Mouse (Mus musculus) induced T-regulatory cell, adult 2 months (primary cell): Measurements from ENCODE around the gene Otop2.

ENCODE experiments used
- DNase-seq: peaks from one replicate; pipeline ENCODE4 v3.0.0-alpha.2; 2012; ENCODE audit warnings: low read depth

Otop2 gene

DNA sequence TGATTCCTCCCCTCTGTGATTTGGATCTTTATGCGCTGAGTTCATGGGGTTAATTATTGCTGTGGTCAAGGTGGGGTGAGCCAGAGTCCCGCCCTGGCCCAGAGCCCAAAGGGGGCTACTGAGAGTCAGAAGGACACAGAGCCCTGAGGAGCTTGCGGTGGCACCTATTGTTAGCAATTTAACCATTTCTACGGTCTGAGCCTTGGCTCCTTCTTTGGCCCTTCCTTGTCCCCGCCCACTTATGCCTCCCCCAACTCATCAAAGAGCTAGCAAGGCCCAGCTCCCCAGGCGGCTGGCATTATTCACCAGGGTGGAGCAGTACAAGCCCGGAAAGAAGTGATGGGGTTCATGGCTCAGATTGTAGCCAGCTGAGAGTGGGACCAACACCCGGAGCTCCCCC lies at the start of gene Otop2:
Otop2 (plus strand) TSS at position 301 of the 400 bp plus-strand sequence.
- no peak for DNase-seq

DNA sequence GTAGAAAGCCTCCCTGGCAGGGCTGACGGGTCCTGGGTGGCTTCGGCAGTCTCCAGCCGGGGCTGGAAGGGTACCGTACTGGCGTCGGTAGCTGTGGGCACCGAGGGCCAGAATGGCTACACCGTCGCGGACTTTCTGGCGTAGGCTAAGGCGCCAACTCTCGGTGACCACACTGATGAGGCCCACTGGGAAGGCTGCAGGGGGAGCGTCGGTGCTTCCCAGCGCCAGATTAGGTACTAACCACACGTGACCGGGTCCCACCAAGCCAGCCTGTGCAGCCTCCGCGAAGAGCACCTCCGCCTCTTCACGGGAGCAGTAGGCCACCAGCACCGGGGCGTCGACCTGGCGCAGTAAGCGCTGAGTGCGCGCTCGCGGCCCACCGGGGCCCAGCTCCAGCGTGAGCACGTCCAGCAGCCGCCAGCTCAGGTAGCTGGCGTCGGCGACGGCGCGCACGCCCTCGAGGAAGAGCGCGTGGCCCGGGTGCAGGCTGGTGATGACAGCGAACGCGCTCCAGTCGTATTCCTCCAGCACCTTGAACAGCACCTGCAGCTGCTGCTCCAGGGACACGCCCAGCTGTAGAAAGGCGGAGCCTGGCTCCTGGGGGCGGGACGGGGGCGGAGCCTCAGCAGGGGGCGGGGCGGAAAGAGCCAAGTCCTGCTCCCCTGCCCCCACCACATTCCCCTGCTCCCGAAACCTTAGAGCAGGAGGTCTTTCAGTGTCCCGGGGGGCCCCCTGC lies 49.0 kb upstream of the Otop2 start:
- DNase-seq: peak; percentile 60

DNA sequence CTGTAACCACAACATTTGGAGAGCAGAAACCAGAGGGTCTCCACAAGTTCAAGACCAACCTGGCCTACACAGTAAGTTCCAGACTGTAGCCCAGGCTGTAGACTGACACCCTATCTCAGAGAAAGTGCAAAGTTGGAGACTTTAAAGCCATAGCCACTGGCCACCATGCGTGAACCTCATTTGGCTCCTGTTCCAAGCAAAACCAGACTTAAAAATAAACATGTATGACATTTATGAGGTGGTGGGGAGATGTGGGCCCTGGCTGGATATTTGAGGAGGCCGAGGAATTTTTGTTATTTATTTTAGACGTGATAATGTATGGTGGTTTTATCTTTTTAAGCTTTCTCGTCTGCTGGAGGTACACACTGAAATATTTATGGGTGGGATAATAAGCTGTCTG lies 47.8 kb upstream of the Otop2 start:
- no peak for DNase-seq

DNA sequence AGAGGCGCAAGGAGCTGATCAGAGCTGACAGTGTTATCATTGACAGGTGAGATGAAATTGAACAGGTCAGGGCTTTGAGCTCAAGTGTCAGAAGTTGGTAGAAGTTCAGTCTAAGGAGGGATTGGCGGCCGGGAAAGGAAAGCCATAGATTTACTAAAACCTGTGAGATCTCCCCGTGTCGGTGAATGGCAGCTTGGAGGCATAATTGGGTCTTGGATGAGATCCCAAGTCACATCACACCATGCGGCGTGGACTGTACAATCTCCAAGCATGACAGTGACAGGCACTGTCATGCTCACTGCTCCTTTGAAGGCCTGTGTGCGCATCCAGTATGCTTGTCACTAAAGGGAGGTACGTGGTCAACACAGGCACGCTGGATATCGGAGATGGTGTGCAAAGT lies 44.0 kb upstream of the Otop2 start:
- DNase-seq: no peak

DNA sequence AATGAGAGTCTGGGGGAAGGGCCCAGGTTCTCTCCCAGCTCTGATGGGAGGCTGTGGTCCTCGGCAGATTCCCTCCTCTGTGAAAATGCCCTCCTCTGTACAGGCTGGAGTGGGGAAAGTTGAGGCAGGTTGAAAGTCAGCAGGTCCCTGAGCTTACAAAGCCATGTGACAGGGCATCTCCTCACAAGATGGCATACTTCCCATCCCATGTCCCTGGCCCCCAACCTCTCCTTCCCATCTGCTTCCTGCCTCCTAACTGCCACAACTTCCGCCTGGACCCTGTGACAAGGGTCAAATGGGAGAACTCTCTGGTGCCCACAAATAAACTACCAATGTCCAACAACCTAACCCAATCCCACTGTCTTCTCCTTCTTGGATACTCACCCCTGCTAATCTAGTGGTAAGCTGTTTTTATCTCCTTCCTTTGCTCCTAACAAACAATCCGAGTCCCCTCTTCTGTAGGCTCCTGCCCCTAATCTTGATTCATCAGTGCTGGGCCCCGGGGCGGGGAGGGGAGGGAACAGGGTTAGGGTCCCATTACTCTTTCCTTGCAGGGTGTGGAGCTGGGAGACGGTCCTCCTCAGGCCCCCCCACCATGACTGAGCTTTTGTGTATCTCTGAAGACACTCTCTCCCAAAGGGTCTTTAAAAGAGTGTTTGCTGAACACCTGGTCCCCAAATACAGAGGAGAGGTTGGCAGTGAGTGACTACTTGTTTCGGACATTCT lies 42.7 kb upstream of the Otop2 start:
- DNase-seq: no peak

DNA sequence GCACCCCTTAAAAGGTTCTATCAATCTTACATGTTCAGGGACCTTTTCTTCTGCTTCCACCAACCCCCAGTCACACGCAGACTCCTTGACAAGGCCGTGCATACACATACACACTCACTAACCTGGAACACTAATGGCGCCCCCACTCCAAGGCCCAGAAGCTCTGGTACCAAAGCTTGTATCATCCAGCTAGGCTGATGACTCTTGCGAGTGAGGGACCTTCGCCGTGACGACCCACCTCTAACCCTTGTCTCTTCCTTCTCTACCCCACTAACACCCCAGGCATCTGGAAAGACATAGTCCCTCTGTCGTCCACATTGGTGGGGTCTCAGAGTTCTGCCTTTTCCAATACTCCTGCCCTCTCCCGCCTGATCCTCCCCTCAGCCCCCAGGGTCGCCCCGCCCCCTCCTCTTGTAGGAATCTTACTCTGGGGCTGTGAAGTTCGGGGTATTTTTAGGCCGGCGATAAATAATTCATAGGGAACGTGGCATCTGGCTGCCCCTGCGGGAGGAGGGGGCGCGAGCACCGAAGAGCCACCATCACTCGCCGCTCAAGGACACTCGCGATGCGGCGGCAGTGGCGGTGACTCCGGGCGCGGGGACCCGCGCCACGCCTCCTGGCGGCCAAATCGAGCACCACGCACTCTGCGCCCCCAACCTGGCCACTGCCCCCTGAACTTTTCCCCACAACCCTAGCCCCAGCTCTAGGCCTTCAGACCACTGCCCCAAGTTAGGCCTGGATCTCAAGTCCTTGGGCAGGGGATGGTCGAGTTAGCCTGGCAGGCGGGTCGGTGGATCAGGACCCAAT lies 41.9 kb upstream of the Otop2 start:
- peak; percentile 64 for DNase-seq

DNA sequence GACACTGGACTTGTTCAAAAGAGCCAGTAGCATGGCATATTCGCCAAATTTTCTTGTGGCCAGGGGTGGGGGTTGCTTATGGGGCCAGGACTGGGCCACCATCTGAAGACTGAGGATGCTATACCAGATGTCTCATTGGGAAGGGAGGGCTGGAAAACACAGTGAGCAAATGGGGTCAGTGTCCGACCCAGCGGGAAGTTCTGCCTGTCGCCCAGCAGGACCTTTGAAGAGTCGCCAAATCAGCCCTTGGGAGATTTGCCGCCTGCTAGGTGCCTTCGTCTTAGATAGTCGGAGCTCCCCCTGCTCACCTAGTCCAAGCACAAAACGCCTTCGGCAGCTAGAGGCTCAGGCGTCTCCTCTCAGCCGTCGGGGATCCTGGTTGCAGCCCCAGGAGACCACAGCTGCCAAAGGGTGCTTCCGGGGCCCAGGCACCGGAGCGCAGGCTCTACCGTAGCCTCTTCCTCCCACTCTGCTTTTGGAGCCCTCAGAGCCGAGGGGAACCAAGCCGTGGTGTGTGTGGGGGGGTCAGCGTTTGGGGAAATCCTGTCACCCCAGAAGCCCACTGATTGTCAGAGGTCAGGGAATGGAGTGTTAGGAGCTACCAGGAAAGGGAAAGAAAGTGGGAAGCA lies 41.1 kb upstream of the Otop2 start:
- peak; percentile 51 for DNase-seq

DNA sequence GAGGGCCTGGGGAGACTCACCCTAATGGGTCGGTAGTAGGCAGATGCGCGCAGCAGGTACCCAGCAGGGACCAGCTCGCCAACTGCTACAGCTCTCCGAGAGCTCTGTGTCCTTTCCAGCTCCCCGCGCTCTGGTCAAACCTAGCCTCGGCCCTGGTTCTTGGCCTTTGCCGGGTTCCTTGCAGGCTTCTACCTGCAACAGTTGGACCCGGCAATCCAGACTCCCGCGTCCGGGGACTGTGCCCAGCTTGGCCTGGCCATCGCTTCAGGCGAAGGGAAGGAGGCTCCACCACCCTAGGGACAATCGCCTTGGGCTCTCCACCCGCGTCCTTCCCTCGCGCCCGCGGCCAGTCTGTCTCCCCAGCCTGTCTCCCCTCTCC lies 40.6 kb upstream of the Otop2 start:
- DNase-seq: no peak

DNA sequence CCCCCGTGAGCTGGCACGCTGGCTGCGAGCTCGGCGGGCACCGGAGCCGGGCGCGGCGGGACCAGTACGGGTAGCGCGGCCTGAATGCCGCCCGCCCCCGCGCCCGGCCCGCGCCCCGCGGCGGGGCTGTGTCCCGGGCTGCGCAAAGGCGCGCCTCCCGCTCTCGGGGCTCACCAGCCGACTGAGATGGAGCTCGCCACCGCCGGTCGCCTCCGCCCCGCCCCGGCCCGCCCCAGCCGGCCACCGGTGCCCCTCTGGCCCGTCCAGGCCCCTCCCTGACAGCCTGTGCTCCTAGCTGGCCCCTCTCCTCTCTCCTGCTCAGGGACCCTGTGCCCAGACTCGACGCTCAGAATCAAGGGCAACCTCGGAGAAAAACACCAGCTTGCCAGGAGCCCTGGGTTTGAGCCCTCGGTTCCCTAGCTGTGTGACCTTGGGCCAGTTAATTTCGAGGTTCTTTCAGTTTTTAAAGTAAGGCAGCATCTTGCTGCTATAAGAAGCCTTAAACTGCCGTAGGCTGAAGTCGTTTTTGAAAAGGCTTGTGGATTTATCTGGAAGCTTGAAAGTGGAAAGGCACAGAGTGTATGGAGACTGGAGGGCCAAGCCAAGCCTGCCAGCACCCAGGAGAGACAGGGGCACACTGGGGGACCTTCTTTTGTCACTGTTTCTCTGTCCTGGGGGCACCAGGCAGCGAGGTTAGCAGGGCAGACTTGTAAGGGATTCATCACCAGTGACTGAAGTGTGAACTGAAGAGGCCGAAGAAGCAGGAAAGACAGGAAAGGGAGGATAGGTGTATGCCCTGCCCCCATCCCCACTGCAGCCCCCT lies 39.7 kb upstream of the Otop2 start, which contains the start of gene Grin2c:
Grin2c (minus strand) TSS at position 183 of the 823 bp plus-strand sequence.
- no peak for DNase-seq

DNA sequence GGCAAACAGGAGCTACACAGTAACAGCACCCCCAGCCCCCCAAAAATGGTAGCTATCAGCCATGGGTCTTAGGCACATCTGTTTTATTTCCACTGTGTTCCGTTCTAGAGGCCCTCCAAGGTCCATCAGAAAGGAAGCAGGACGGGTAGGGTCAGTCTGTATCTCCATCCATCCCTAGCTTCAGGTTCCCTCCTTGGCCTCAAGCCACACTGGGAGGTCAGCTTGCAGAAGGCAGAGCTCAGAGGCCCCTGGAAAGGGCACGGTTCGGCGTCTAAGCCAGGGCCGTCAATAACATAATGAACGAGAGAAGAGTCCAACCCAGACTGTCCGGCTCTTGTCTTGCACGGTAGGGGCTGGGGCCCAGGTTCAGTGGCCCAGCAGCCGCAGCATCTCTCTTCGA lies 39.0 kb upstream of the Otop2 start:
- no peak for DNase-seq

DNA sequence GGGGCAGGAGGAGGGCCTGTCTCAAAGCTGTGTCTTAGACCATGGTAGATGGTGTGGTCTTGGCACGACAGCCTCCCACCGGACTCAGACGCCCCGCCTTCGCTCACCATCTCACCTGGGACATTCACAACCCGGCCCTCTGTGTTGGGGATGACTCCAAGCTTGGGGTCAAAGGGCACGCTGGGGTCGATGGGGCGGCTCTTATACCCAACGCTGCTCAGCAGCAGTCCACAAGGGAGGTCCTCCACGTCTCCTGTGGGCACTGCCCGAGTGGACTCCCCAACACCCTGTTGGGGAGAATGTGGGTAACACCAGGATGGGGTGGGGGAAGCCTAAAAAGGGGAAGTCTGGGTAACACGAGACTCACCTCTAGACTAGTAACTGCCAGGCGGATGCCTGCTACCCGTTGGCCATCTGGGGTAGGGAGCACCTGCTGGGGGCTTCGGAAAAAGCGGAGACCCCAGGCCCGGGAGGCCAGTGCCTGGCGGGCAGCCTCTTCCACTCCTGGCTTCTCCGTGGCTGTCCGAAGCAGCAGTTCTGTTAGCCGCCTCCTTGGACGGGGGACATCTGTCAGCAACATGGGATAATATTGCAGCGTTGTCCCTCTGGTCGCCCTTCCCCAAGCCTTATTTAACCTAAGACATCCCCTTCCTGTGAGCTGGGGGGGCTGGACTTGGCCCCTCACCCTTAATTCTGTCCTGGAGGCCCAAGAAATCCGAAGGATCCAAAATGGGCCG lies 37.5 kb upstream of the Otop2 start:
- no peak for DNase-seq

DNA sequence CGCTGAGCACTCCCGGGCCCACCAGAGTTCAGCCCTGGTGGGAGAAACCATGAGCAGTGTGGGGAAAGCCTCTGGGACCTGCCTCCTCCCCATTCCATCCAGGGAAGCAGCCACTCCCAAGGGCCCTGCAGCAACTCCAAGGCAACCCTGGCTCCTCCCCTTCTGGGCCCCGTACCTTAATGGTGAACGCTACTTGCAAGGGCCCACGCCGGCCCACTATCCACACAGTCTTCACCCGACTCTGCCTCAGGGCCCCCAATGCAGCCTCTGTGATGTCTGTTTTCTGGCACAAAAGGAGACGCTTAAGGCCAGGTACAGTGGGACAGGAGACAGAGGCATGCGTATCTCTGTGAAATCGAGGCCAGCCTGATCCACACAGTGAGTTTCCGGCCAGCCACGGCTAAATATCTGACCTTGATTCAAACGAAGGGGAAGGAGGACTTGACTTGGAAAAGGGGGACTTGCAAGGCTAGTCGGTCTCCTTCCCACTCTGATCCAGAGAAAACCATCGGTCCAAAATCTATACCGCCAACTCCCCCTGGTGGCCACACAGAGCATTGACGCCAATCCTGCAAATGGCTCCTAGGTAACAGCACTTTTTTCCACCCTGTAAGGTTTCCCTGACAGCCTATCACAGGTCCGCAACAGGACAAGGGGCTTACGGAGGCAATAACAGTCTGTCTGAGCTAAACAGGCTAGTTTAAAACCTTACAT lies 36.7 kb upstream of the Otop2 start:
- peak; percentile 79 for DNase-seq

DNA sequence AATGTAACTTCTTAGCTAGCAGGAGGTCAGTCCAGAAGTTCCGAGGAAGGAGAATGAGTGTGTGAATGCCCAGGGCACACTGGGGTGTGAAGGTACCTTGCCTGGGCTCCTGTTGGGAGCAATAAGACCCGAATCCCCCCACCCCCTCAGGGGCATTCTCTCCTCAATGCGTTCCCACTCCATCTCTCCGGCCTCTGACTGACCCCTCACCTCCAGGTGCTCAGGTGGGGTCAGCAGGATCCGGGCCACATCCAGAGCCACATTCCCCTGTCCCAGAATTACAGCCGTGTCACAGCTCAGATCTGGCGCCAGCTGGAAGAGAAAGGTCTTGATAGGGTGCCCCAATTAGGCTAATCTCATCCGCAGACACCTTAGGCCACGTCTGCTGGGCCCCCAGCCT lies 35.9 kb upstream of the Otop2 start:
- DNase-seq: no peak

DNA sequence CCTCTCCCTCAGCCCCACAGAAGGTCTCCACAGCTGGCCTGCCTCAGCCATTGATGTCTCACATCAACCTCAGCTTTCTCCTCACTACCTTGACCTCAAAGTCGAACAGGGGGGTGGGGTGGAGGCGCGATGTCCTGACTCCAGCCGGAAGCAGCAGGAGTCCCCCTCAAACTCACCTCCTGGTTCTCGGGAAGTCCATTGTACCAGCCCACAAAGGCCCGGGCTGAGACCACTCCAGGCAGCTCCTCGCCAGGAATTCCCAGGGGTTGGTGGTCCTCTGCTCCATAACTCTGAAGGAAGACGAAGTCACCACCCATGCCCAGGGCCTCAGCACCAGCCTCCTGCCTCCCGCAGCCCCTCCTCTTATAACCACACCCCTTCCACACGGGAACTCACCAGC lies 35.5 kb upstream of the Otop2 start:
- DNase-seq: no peak

DNA sequence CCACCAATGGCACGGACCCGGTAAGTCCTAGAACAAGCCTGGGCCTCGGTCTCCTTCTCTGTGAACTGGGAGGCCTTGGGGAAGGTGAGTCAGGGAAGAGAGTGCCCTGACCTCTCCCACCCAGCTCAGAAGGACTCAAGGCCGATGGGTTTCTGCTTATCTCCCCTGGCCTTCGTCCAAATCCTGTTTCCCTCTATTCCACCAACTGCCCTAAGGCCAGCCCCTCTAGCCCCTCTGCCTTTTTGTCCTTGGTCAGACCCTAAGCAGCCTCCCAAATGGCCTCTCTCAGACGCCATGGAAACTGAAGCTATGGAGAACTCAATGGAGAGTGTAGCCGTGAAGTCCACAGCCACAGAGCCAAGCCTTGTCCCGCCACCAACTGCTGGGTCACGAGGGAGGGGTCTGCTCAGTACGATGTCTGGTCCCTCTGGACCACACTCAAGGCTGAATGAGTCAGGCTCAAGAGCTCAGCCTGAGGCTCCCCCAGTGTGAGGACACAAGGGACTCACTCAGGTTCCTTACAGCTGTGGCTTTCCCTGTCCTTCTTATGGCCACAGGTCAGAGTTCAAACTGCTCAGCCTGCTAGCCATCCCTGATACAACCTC lies 34.0 kb upstream of the Otop2 start:
- DNase-seq: no peak

DNA sequence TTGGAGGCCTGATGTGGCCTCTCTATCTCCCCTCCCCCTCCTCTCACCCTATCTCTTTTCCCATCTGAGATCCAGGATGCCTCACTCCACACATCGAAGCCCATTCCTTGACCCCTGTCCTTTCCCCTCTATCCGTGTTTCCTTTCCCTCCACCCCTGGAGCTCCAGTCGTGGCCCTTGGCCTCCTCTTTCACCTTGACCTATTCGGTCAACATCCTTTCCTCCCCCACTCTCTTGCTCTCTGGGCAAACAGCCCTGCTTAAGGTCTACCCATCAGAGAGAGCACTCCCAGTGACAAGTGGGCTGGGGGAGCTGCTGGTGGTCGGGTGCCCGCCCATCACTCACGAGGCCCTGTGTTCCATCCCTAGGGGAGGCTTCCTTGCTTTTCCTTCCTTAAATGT lies 33.2 kb upstream of the Otop2 start:
- DNase-seq: no peak

DNA sequence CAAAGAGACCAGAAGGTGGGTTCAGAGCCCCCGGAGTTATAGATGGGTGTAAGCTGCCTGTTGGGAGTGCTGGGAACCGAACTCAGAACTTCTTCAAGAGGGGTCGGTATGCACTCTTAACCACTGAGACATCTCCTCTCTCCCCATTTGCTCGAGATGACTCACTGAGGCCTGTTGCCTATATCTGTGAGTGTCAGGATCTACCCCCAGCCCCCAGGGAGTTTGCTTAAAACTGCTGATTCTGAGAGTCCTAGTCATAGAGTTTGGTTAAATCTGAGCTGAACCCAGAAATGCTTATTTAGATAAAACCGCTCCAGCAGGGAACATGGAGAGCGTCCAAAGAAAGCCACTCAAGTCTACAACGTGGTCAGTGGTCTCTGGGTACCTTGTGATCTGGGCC lies 32.8 kb upstream of the Otop2 start:
- DNase-seq: no peak

DNA sequence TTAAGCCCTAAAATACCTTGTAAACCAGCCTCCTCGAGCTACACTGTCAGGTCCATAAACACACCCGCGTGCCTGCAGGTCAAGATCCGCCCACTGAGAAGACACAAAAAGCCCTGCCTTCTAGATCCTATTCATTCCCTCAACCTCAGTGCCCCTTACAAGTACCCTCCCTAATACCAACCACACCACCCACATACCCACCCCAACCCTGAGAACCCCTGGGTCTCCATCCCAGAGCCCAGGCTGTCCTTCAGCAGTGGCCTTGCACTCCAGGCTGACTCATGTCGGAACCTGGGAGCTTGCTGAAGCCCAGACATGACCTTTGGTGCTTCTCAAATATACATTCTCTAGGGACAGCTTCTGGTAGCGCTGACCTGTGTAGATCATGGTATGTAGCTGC lies 32.2 kb upstream of the Otop2 start:
- no peak for DNase-seq

DNA sequence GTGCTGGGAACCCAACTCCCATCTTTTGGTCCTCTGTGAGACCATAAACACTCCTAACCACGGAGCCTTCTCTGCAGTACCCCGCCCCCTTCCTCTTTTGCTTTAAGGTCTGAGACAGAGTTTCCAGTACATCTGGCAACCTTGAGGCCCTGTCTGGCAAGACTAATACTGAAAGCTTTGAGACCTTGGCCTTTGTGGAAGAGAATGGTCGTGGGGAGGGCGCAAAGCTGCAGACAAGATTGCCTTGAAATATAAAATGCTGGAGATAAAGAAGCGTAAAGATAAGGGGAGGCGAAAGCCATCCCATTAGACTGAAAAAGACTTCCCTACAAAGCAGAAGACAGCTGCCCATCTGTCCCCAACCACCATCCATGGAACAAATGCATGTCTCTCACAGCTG lies 31.5 kb upstream of the Otop2 start:
- peak; percentile 52 for DNase-seq

DNA sequence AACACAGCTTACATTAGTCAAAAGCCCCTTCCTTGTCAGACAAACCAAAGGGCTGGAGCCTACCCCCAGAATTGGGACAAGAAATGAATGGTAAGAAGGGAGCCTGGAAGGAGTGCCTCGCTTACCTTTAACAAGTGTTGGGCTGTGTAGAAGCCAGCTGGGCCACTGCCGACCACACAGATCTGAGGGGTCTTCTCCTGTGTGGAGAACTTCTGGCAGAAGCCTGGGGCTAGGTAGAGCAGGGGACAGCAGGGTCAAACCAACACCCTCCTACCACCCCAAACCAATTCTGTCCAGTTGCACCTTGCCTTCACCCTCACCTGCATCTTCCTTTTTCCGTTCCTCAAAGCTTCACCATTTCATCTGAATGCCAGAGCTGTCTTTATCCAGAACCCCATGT lies 31.0 kb upstream of the Otop2 start:
- peak; percentile 33 for DNase-seq
